Mouse (Mus musculus): Measurements from ENCODE around the gene Galns.

DNA sequence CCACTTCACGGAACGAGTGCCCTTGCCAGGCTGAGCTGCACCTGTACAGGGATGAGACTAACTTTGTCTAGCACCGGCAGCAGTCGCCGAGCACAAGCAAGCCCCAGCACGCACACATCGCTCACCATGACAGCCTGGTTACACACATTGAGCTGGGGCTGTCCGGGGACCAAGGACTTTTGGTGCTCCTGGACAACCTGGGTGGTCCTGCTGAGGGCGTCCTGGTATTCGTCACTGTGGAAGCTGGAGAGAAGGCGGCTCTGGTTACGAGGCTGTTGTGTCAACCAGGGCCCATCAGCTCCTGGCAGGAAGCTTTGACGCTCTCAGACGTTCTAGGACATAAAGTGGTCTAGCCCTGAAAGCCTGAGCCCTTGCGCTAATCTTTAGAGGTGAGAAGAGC lies 30.3 kb downstream of the Galns start:
- no peak for TF ChIP-seq CTCF (IDR thresholded peaks at IDR 0.05)
- TF ChIP-seq EP300 (IDR thresholded peaks at IDR 0.05) = no peak

Data from lung, postnatal 0 days (tissue).